Mouse (Mus musculus) lung, embryonic 14.5 days (tissue): ENCODE measurements around the gene Hyou1. TPM values are rescaled to one million over a fixed set of nuclear protein-coding genes. Genes with fewer than 3 reads are reported as not detected.

ENCODE experiments used
- ATAC-seq: fragments of 200-750 bp; cut with Nextera tagmentation; 2 replicates; pipeline ENCODE4 v1.8.0; 2017; ENCODE audit warnings: mild to moderate bottlenecking, moderate TSS enrichment, moderate library complexity; ENCODE audit not compliant: insufficient read depth
- DNase-seq: peaks from one replicate; pipeline ENCODE4 v3.0.0-alpha.2; 2015
- H3K27ac ChIP-seq: fragments of 300-500 bp; sonication (generic); 2 replicates; pipeline ENCODE4 v1.5.1; 2014; ENCODE audit warnings: low read depth, mild to moderate bottlenecking, moderate library complexity
- H3K27me3 ChIP-seq: fragments of 300-500 bp; sonication (generic); 2 replicates; pipeline ENCODE4 v1.6.1; 2014; ENCODE audit warnings: low read length, control low read depth; ENCODE audit not compliant: insufficient read depth
- H3K36me3 ChIP-seq: fragments of 300-500 bp; sonication (generic); 2 replicates; pipeline ENCODE4 v1.6.1; 2014; ENCODE audit warnings: control low read depth; ENCODE audit not compliant: insufficient read depth
- H3K4me1 ChIP-seq: fragments of 300-500 bp; sonication (generic); 2 replicates; pipeline ENCODE4 v1.6.1; 2014; ENCODE audit warnings: antibody characterized with exemption, control low read depth; ENCODE audit not compliant: insufficient read depth
- H3K4me2 ChIP-seq: fragments of 300-500 bp; sonication (generic); 2 replicates; pipeline ENCODE4 v1.6.1; 2014; ENCODE audit warnings: mild to moderate bottlenecking
- H3K4me3 ChIP-seq: fragments of 300-500 bp; sonication (generic); 2 replicates; pipeline ENCODE4 v1.5.1; 2014; ENCODE audit warnings: low read depth, low read length
- H3K9ac ChIP-seq: fragments of 300-500 bp; sonication (generic); 2 replicates; pipeline ENCODE4 v1.6.1; 2014
- H3K9me3 ChIP-seq: fragments of 300-500 bp; sonication (generic); 2 replicates; pipeline ENCODE4 v1.6.1; 2016; ENCODE audit warnings: low read depth, low read length, control low read depth
- CTCF ChIP-seq: IDR thresholded peaks from 2 replicates; pipeline ENCODE4 v1.5.1; 2016; ENCODE audit warnings: antibody characterized with exemption, low read depth
- WGBS: fragments of 180-500 bp; shearing (Covaris S2); extraction: QIAGEN DNeasy Blood & Tissue Kit; methylation state at CpG from one replicate; pipeline ENCODE4 v1.1.7; 2014; 5-methylcytosine and 5-hydroxymethylcytosine counted together
- polyA plus RNA-seq: library from polyadenylated mRNA; unstranded; fragments of >200 nt; fragmentation: Nextera tagmentation; extraction: Ambion mirVana; gene quantifications from 2 replicates; pipeline ENCODE4 v1.2.1, GENCODE M21; 2014

Gene Hyou1
- polyA plus RNA-seq, 1 experiment from 2014 or later = 38.4 TPM

GRCm38 (mm10) chr9:44398087-44398486 is 18.8 kb downstream of the Hyou1 start:
- Histone ChIP-seq H3K27ac (no peak overlapping the region), H3K27me3 (0 out of 2 replicates have a peak, but pooled peaks cover 3% of the 10 kb centered on the region), H3K4me3 (peak overlapping the region; percentile 79), H3K9ac (peak overlapping the region; percentile 76; the same call in 1 of the 2 replicates), H3K4me2 (peak overlapping the region; percentile 96), H3K4me1 (no peaks in the 10 kb centered on the region), H3K9me3 (no peaks in the 10 kb centered on the region), H3K36me3 (peaks cover 43% of the 10 kb centered on the region)
- no peak for DNase-seq
- ATAC-seq = no peak
- TF ChIP-seq CTCF = no peak
- WGBS = 22% methylated on average over 4 of the region's 4 CpGs

- H3K27me3 ChIP-seq = 0 out of 2 replicates have a peak, but pooled peaks cover 3% of the 10 kb centered on the region
- H3K4me1 ChIP-seq = no peaks in the 10 kb centered on the region
- peak overlapping the region; percentile 79; the same call in 1 of the 2 replicates for H3K4me3 ChIP-seq
- 75% methylated on average over 9 of the region's 9 CpGs for WGBS
- ATAC-seq (no peak), DNase-seq (no peak)
- no peak overlapping the region for H3K9ac ChIP-seq
- H3K4me2 ChIP-seq = peak overlapping the region; percentile 96; the same call in 1 of the 2 replicates
- no peak for TF ChIP-seq CTCF
- no peaks in the 10 kb centered on the region for H3K9me3 ChIP-seq
- peaks cover 48% of the 10 kb centered on the region for H3K36me3 ChIP-seq
- no peak overlapping the region for H3K27ac ChIP-seq
Measured at GRCm38 (mm10) chr9:44398551-44398950, 19.3 kb downstream of the Hyou1 start.

- DNase-seq = no peak
- no peak for TF ChIP-seq CTCF
- H3K27me3 ChIP-seq = 0 out of 2 replicates have a peak, but pooled peaks cover 3% of the 10 kb centered on the region
- ATAC-seq = no peak
- H3K4me3 ChIP-seq = no peak overlapping the region
- no peak overlapping the region for H3K4me2 ChIP-seq
- 80% methylated on average over 13 of the region's 13 CpGs for WGBS
- H3K9ac ChIP-seq = no peak overlapping the region
- H3K9me3 ChIP-seq = no peaks in the 10 kb centered on the region
- peaks cover 55% of the 10 kb centered on the region for H3K36me3 ChIP-seq
- H3K27ac ChIP-seq = no peak overlapping the region
- no peaks in the 10 kb centered on the region for H3K4me1 ChIP-seq
Measured at GRCm38 (mm10) chr9:44399114-44399794, 20.0 kb downstream of the Hyou1 start.

GRCm38 (mm10) chr9:44399795-44400114 is 20.5 kb downstream of the Hyou1 start:
- Histone ChIP-seq H3K9ac (no peak overlapping the region), H3K36me3 (peaks cover 60% of the 10 kb centered on the region), H3K27me3 (0 out of 2 replicates have a peak, but pooled peaks cover 3% of the 10 kb centered on the region), H3K9me3 (no peaks in the 10 kb centered on the region), H3K4me2 (no peak overlapping the region), H3K4me1 (no peaks in the 10 kb centered on the region), H3K27ac (no peak overlapping the region), H3K4me3 (no peak overlapping the region)
- TF ChIP-seq CTCF = no peak
- WGBS = 94% methylated on average over 6 of the region's 6 CpGs
- ATAC-seq = no peak
- no peak for DNase-seq

- ATAC-seq (no peak), DNase-seq (no peak)
- Histone ChIP-seq H3K27ac (no peak overlapping the region), H3K27me3 (0 out of 2 replicates have a peak, but pooled peaks cover 3% of the 10 kb centered on the region), H3K4me2 (no peak overlapping the region), H3K4me1 (no peaks in the 10 kb centered on the region), H3K4me3 (no peak overlapping the region), H3K9me3 (no peaks in the 10 kb centered on the region), H3K9ac (no peak overlapping the region), H3K36me3 (peaks cover 70% of the 10 kb centered on the region)
- TF ChIP-seq CTCF = no peak
- WGBS = 80% methylated on average over 4 of the region's 4 CpGs
Measured at GRCm38 (mm10) chr9:44401081-44401480, 21.8 kb downstream of the Hyou1 start.

GRCm38 (mm10) chr9:44405011-44405410 is 25.7 kb downstream of the Hyou1 start:
- no peaks in the 10 kb centered on the region for H3K27me3 ChIP-seq
- no peaks in the 10 kb centered on the region for H3K4me1 ChIP-seq
- H3K27ac ChIP-seq = no peak overlapping the region
- DNase-seq (no peak), ATAC-seq (no peak)
- 59% methylated on average over 3 of the region's 3 CpGs for WGBS
- peaks cover 72% of the 10 kb centered on the region for H3K36me3 ChIP-seq
- H3K4me3 ChIP-seq = no peak overlapping the region
- no peaks in the 10 kb centered on the region for H3K9me3 ChIP-seq
- H3K9ac ChIP-seq = no peak overlapping the region
- TF ChIP-seq CTCF = no peak
- H3K4me2 ChIP-seq = no peak overlapping the region

GRCm38 (mm10) chr9:44406906-44407751 is 27.8 kb downstream of the Hyou1 start, which contains the start of the genes Rps25 and Trappc4:
Rps25 (plus strand) TSS chr9:44407139.
Trappc4 (minus strand) TSS chr9:44407600.
- Histone ChIP-seq H3K9ac (peak within 1 kb of the TSS; percentile 91), H3K27me3 (no peaks in the 10 kb centered on the region), H3K9me3 (no peaks in the 10 kb centered on the region), H3K4me1 (no peaks in the 10 kb centered on the region), H3K4me2 (peak within 1 kb of the TSS; percentile 82), H3K4me3 (peak within 1 kb of the TSS; percentile 84), H3K36me3 (peaks cover 72% of the 10 kb centered on the region), H3K27ac (peak within 1 kb of the TSS; percentile 94)
- WGBS = under 1% methylated on average over 51 of the region's 51 CpGs
- TF ChIP-seq CTCF = no peak
- peak; percentile 96 for ATAC-seq
- peak; percentile 98 for DNase-seq
